Mouse (Mus musculus) thymus, adult 2 months (tissue): ENCODE data around the gene Dst.

Experiments
- CTCF ChIP-seq: fragments of 200-500 bp; IDR thresholded peaks from 2 replicates; pipeline ENCODE4 v1.5.1; 2012; ENCODE audit warnings: mild to moderate bottlenecking, control low read depth, low read length, moderate library complexity, borderline replicate concordance; ENCODE audit not compliant: control insufficient read depth, poor library complexity, insufficient read depth; ENCODE audit errors: extremely low read depth
- POLR2A ChIP-seq: fragments of 200-500 bp; IDR thresholded peaks from 2 replicates; pipeline ENCODE4 v1.6.1; 2012; ENCODE audit warnings: mild to moderate bottlenecking, low read length, control low read depth, moderate library complexity; ENCODE audit not compliant: control insufficient read depth, poor library complexity, insufficient read depth; ENCODE audit errors: extremely low read depth

DNA sequence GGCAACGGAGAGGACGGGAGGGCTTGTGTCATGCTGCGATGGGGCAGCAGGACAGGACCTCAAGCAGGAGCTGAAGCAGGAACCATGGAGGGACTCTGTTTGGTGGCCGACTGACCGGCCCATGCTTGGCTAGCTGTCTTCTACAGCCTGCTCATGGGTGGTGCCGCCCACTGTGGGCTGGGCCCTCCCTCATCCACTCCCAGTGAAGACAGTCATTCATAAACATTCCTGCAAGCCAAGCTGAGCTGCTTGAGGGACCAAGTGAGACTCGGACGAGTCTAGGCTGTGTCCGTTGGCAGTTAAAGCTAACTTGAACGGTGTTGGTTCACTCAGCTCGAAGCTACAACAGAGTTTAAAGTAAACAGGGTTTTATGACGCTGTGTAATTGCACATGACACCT, 353.0 kb downstream of the Dst start:
- TF ChIP-seq CTCF (no peak), POLR2A (no peak)
